Mouse (Mus musculus): ENCODE results near the gene Hnrnph1. TPM values are rescaled to one million over a fixed set of nuclear protein-coding genes. Genes with fewer than 3 reads are reported as not detected.

The Hnrnph1 gene
- polyA plus RNA-seq (2015; fragmentation: Nextera tagmentation; extraction: Ambion mirVana): 384 and 414 TPM in 2 replicates

- Histone ChIP-seq H3K27ac (ENCODE audit: low read depth, low read length) (peak within 1 kb of the TSS; percentile 99), H3K9me3 (ENCODE audit: control insufficient read depth, low read length) (no peaks in the 10 kb centered on the region), H3K36me3 (ENCODE audit: control insufficient read depth, insufficient read depth, low read length) (peaks cover 3% of the 10 kb centered on the region; the same call in 1 of the 2 replicates), H3K9ac (ENCODE audit: low read depth, low read length) (peak within 1 kb of the TSS; percentile 99), H3K4me1 (ENCODE audit: control insufficient read depth, insufficient read depth, low read depth, low read length) (peaks cover 20% of the 10 kb centered on the region), H3K27me3 (replicated peaks; ENCODE audit: control insufficient read depth, insufficient read depth, low read length) (no peaks in the 10 kb centered on the region), H3K4me3 (ENCODE audit: low read length) (peak within 1 kb of the TSS; percentile 92), H3K4me2 (ENCODE audit: low read length) (peak within 1 kb of the TSS; percentile 91)
- ATAC-seq: peak; percentile 95
- 0% methylated on average over 76 of the region's 76 CpGs for WGBS
These were observed at the start of gene Hnrnph1 for GRCm38 (mm10) chr11:50376911-50377891. Hnrnph1 (plus strand) TSS chr11:50376990.

GRCm38 (mm10) chr11:50328075-50328625 is 48.6 kb upstream of the Hnrnph1 start:
- no peak overlapping the region for H3K4me3 ChIP-seq (ENCODE audit: low read length)
- H3K27me3 ChIP-seq (replicated peaks; ENCODE audit: control insufficient read depth, insufficient read depth, low read length): no peaks in the 10 kb centered on the region
- no peak overlapping the region for H3K4me2 ChIP-seq (ENCODE audit: low read length)
- H3K9ac ChIP-seq (ENCODE audit: low read depth, low read length): no peak overlapping the region
- ATAC-seq: no peak
- 96% methylated on average over 3 of the region's 3 CpGs for WGBS
- no peaks in the 10 kb centered on the region for H3K36me3 ChIP-seq (ENCODE audit: control insufficient read depth, insufficient read depth, low read length)
- H3K4me1 ChIP-seq (ENCODE audit: control insufficient read depth, insufficient read depth, low read depth, low read length): peaks cover 17% of the 10 kb centered on the region
- H3K27ac ChIP-seq (ENCODE audit: low read depth, low read length): no peak overlapping the region
- no peaks in the 10 kb centered on the region for H3K9me3 ChIP-seq (ENCODE audit: control insufficient read depth, low read length)

GRCm38 (mm10) chr11:50329378-50329777 is 47.4 kb upstream of the Hnrnph1 start:
- no peak for ATAC-seq
- Histone ChIP-seq H3K9me3 (ENCODE audit: control insufficient read depth, low read length) (no peaks in the 10 kb centered on the region), H3K4me2 (ENCODE audit: low read length) (no peak overlapping the region), H3K27me3 (replicated peaks; ENCODE audit: control insufficient read depth, insufficient read depth, low read length) (no peaks in the 10 kb centered on the region), H3K9ac (ENCODE audit: low read depth, low read length) (no peak overlapping the region), H3K27ac (ENCODE audit: low read depth, low read length) (no peak overlapping the region), H3K36me3 (ENCODE audit: control insufficient read depth, insufficient read depth, low read length) (no peaks in the 10 kb centered on the region), H3K4me1 (ENCODE audit: control insufficient read depth, insufficient read depth, low read depth, low read length) (peaks cover 5% of the 10 kb centered on the region), H3K4me3 (ENCODE audit: low read length) (no peak overlapping the region)
- 100% methylated on average over 1 of the region's 1 CpGs for WGBS

GRCm38 (mm10) chr11:50333181-50333580 is 43.6 kb upstream of the Hnrnph1 start:
- H3K4me3 ChIP-seq (ENCODE audit: low read length): no peak overlapping the region
- H3K27me3 ChIP-seq (replicated peaks; ENCODE audit: control insufficient read depth, insufficient read depth, low read length): no peaks in the 10 kb centered on the region
- H3K27ac ChIP-seq (ENCODE audit: low read depth, low read length): no peak overlapping the region
- no peak overlapping the region for H3K9ac ChIP-seq (ENCODE audit: low read depth, low read length)
- 83% methylated on average over 3 of the region's 3 CpGs for WGBS
- no peak for ATAC-seq
- no peaks in the 10 kb centered on the region for H3K36me3 ChIP-seq (ENCODE audit: control insufficient read depth, insufficient read depth, low read length)
- H3K4me2 ChIP-seq (ENCODE audit: low read length): no peak overlapping the region
- no peaks in the 10 kb centered on the region for H3K9me3 ChIP-seq (ENCODE audit: control insufficient read depth, low read length)
- H3K4me1 ChIP-seq (ENCODE audit: control insufficient read depth, insufficient read depth, low read depth, low read length): no peaks in the 10 kb centered on the region

GRCm38 (mm10) chr11:50336126-50336525 is 40.7 kb upstream of the Hnrnph1 start:
- Histone ChIP-seq H3K9me3 (ENCODE audit: control insufficient read depth, low read length) (no peaks in the 10 kb centered on the region), H3K4me1 (ENCODE audit: control insufficient read depth, insufficient read depth, low read depth, low read length) (no peaks in the 10 kb centered on the region), H3K27ac (ENCODE audit: low read depth, low read length) (no peak overlapping the region), H3K4me2 (ENCODE audit: low read length) (no peak overlapping the region), H3K9ac (ENCODE audit: low read depth, low read length) (no peak overlapping the region), H3K36me3 (ENCODE audit: control insufficient read depth, insufficient read depth, low read length) (no peaks in the 10 kb centered on the region), H3K4me3 (ENCODE audit: low read length) (no peak overlapping the region), H3K27me3 (replicated peaks; ENCODE audit: control insufficient read depth, insufficient read depth, low read length) (no peaks in the 10 kb centered on the region)
- ATAC-seq: no peak
- 54% methylated on average over 1 of the region's 1 CpGs for WGBS

- Histone ChIP-seq H3K4me2 (ENCODE audit: low read length) (no peak overlapping the region), H3K4me3 (ENCODE audit: low read length) (no peak overlapping the region), H3K9me3 (ENCODE audit: control insufficient read depth, low read length) (no peaks in the 10 kb centered on the region), H3K27me3 (replicated peaks; ENCODE audit: control insufficient read depth, insufficient read depth, low read length) (no peaks in the 10 kb centered on the region), H3K9ac (ENCODE audit: low read depth, low read length) (no peak overlapping the region), H3K27ac (ENCODE audit: low read depth, low read length) (no peak overlapping the region), H3K4me1 (ENCODE audit: control insufficient read depth, insufficient read depth, low read depth, low read length) (no peaks in the 10 kb centered on the region), H3K36me3 (ENCODE audit: control insufficient read depth, insufficient read depth, low read length) (no peaks in the 10 kb centered on the region)
- WGBS: 78% methylated on average over 4 of the region's 4 CpGs
- no peak for ATAC-seq
These were observed 39.9 kb upstream of the Hnrnph1 start for GRCm38 (mm10) chr11:50336891-50337290.

GRCm38 (mm10) chr11:50345486-50345885 is 31.3 kb upstream of the Hnrnph1 start:
- ATAC-seq: no peak
- Histone ChIP-seq H3K4me1 (ENCODE audit: control insufficient read depth, insufficient read depth, low read depth, low read length) (no peaks in the 10 kb centered on the region), H3K4me3 (ENCODE audit: low read length) (no peak overlapping the region), H3K9me3 (ENCODE audit: control insufficient read depth, low read length) (no peaks in the 10 kb centered on the region), H3K9ac (ENCODE audit: low read depth, low read length) (no peak overlapping the region), H3K27ac (ENCODE audit: low read depth, low read length) (no peak overlapping the region), H3K27me3 (replicated peaks; ENCODE audit: control insufficient read depth, insufficient read depth, low read length) (no peaks in the 10 kb centered on the region), H3K36me3 (ENCODE audit: control insufficient read depth, insufficient read depth, low read length) (no peaks in the 10 kb centered on the region), H3K4me2 (ENCODE audit: low read length) (no peak overlapping the region)
- 83% methylated on average over 4 of the region's 4 CpGs for WGBS

GRCm38 (mm10) chr11:50346256-50347032 is 30.3 kb upstream of the Hnrnph1 start:
- 90% methylated on average over 9 of the region's 9 CpGs for WGBS
- ATAC-seq: no peak
- H3K27me3 ChIP-seq (replicated peaks; ENCODE audit: control insufficient read depth, insufficient read depth, low read length): no peaks in the 10 kb centered on the region

GRCm38 (mm10) chr11:50352177-50352576 is 24.6 kb upstream of the Hnrnph1 start:
- no peaks in the 10 kb centered on the region for H3K4me1 ChIP-seq (ENCODE audit: control insufficient read depth, insufficient read depth, low read depth, low read length)
- H3K4me2 ChIP-seq (ENCODE audit: low read length): no peak overlapping the region
- no peak overlapping the region for H3K4me3 ChIP-seq (ENCODE audit: low read length)
- H3K9ac ChIP-seq (ENCODE audit: low read depth, low read length): no peak overlapping the region
- ATAC-seq: no peak
- H3K36me3 ChIP-seq (ENCODE audit: control insufficient read depth, insufficient read depth, low read length): no peaks in the 10 kb centered on the region
- no peaks in the 10 kb centered on the region for H3K27me3 ChIP-seq (replicated peaks; ENCODE audit: control insufficient read depth, insufficient read depth, low read length)
- no peak overlapping the region for H3K27ac ChIP-seq (ENCODE audit: low read depth, low read length)
- WGBS: 86% methylated on average over 2 of the region's 2 CpGs
- no peaks in the 10 kb centered on the region for H3K9me3 ChIP-seq (ENCODE audit: control insufficient read depth, low read length)

More at GRCm38 (mm10) chr11:50346256-50347032, 30.3 kb upstream of the Hnrnph1 start:
- H3K9ac ChIP-seq (ENCODE audit: low read depth, low read length): no peak overlapping the region
- no peaks in the 10 kb centered on the region for H3K4me1 ChIP-seq (ENCODE audit: control insufficient read depth, insufficient read depth, low read depth, low read length)
- H3K27ac ChIP-seq (ENCODE audit: low read depth, low read length): no peak overlapping the region
- H3K4me2 ChIP-seq (ENCODE audit: low read length): no peak overlapping the region
- H3K36me3 ChIP-seq (ENCODE audit: control insufficient read depth, insufficient read depth, low read length): no peaks in the 10 kb centered on the region
- no peak overlapping the region for H3K4me3 ChIP-seq (ENCODE audit: low read length)
- no peaks in the 10 kb centered on the region for H3K9me3 ChIP-seq (ENCODE audit: control insufficient read depth, low read length)
